Mouse (Mus musculus) thymus, adult 2 months (tissue): ENCODE results near the gene Akr1b8.

Source experiments
- CTCF ChIP-seq: fragments of 200-500 bp; IDR thresholded peaks from 2 replicates; pipeline ENCODE4 v1.5.1; 2012; ENCODE audit warnings: mild to moderate bottlenecking, control low read depth, low read length, moderate library complexity, borderline replicate concordance; ENCODE audit not compliant: control insufficient read depth, poor library complexity, insufficient read depth; ENCODE audit errors: extremely low read depth
- POLR2A ChIP-seq: fragments of 200-500 bp; IDR thresholded peaks from 2 replicates; pipeline ENCODE4 v1.6.1; 2012; ENCODE audit warnings: mild to moderate bottlenecking, low read length, control low read depth, moderate library complexity; ENCODE audit not compliant: control insufficient read depth, poor library complexity, insufficient read depth; ENCODE audit errors: extremely low read depth

DNA sequence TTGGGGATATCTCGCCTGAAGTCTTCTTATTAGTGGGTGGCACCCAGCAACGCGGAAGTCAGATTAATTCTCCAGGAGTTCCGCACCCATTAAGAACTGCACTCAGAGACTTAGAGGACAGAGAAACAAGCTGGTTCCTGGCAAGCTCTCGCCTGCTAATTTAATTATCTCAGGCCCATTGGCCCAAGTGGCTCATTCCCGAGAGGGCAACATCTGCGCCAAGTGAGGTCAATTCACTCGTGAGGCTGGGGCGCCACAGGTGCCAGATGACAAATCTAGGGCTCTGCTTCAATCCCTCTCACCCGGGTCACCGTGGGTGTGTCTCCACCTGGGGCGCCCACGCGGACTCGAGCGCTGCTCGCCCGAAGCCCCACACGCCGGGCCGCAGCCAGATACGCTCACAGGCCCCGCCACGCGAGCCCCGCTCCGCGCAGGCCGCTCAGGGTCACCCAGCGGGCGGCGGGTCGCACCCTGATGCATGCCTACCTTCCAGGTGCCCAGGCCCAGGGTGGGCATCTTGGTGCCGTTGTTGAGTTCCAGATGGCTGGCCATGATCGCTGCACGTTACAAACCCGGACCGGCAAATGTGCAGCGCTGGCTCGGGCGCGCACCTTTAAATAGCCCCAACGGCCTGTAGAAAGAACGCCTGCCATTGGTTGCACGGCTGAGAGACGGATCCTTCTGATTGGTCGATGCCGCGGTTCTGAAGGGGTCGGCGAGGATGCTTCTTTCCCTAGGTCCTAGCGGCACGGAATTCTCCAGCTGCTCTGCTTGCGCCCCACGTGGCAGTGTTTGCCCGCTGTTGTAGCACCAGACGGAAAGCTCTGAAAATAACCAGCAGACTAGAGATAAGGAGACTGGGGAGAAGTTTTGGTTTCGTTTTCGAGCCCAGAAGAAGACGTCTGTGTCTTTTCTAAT, 36.8 kb upstream of the Akr1b8 start, which contains the start of gene Akr1b3:
- TF ChIP-seq CTCF (peak; percentile 75), POLR2A (peak; percentile 71; the same call in 1 of the 2 replicates)
